Mouse (Mus musculus) CD4-positive, CD25-positive, alpha-beta regulatory T cell, adult 2 months (primary cell): ENCODE measurements at regions not wholly inside any gene's neighbourhood (a gene's known extent, or its start where the extent isn't known, plus 50 kb on each side); places are given as distances from the start of the nearest gene placed in this dataset.

Experiments used
- DNase-seq: peaks from one replicate; pipeline ENCODE4 v3.0.0-alpha.2; 2012; ENCODE audit warnings: low read depth, low spot score

GRCm38 (mm10) chr3:38820787-38821186, 66.0 kb upstream of the Fat4 start:
- no peak for DNase-seq

- DNase-seq = no peak
Observed at GRCm38 (mm10) chr3:38820315-38820714, 66.4 kb upstream of the Fat4 start.

GRCm38 (mm10) chr3:38817651-38818050, 69.1 kb upstream of the Fat4 start:
- DNase-seq = no peak

- no peak for DNase-seq
Observed at GRCm38 (mm10) chr3:38812457-38812856, 74.3 kb upstream of the Fat4 start.

GRCm38 (mm10) chr3:38811635-38812034, 75.1 kb upstream of the Fat4 start:
- peak; percentile 12 for DNase-seq

- no peak for DNase-seq
Observed at GRCm38 (mm10) chr3:38806469-38807055, 80.2 kb upstream of the Fat4 start.

- DNase-seq = no peak
Observed at GRCm38 (mm10) chr3:38806036-38806435, 80.7 kb upstream of the Fat4 start.

GRCm38 (mm10) chr3:38795646-38796301, 91.0 kb upstream of the Fat4 start:
- DNase-seq = no peak

GRCm38 (mm10) chr3:38793221-38793620, 93.5 kb upstream of the Fat4 start:
- no peak for DNase-seq

GRCm38 (mm10) chr3:38788751-38789150, 98.0 kb upstream of the Fat4 start:
- DNase-seq = no peak

GRCm38 (mm10) chr3:38783711-38784110, 103.0 kb upstream of the Fat4 start:
- DNase-seq = no peak

GRCm38 (mm10) chr3:38783051-38783450, 103.7 kb upstream of the Fat4 start:
- no peak for DNase-seq

- no peak for DNase-seq
Observed at GRCm38 (mm10) chr3:38776743-38777366, 109.9 kb upstream of the Fat4 start.

GRCm38 (mm10) chr3:38754632-38755123, 132.1 kb upstream of the Fat4 start:
- no peak for DNase-seq

GRCm38 (mm10) chr3:38753446-38754205, 133.1 kb upstream of the Fat4 start:
- DNase-seq = no peak

- DNase-seq = no peak
Observed at GRCm38 (mm10) chr3:38742155-38742554, 144.6 kb upstream of the Fat4 start.

- DNase-seq = no peak
Observed at GRCm38 (mm10) chr3:38722606-38723005, 164.1 kb upstream of the Fat4 start.

GRCm38 (mm10) chr3:38712078-38712873, 174.5 kb upstream of the Fat4 start:
- no peak for DNase-seq

- no peak for DNase-seq
Observed at GRCm38 (mm10) chr3:38711229-38711628, 175.5 kb upstream of the Fat4 start.

GRCm38 (mm10) chr3:38707891-38708290, 178.8 kb upstream of the Fat4 start:
- no peak for DNase-seq

- DNase-seq = no peak
Observed at GRCm38 (mm10) chr3:38699206-38699605, 187.5 kb upstream of the Fat4 start.
